Mouse (Mus musculus): ENCODE data around the gene Shmt2.
A peak's percentile ranks its signal among the peaks of the same experiment; 100 is the strongest.

Gene Shmt2

DNA sequence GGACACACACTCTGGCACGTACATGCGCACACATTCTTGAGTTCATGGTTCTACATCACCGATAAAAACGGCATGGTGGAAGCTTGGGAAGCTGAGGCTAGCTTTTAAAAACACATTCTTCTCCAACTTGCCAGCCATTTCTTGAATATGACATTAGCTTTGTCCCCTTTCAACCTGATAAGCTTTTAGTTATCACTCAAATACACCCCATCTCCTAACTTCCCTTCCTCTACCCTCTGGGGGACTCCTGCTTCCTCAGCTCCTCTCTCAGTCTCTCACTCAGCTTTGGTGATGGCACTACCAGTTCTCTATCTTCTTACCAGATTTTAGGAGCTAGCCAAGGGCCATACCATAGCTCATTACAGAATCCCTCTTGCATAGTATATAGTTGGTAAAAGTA lies 47.1 kb downstream of the Shmt2 start:
- no peak for DNase-seq (ENCODE audit: low spot score)

- no peak for DNase-seq (ENCODE audit: low spot score)
These were observed 49.5 kb downstream of the Shmt2 start for GRCm38 (mm10) chr10:127472722-127473121.

DNA sequence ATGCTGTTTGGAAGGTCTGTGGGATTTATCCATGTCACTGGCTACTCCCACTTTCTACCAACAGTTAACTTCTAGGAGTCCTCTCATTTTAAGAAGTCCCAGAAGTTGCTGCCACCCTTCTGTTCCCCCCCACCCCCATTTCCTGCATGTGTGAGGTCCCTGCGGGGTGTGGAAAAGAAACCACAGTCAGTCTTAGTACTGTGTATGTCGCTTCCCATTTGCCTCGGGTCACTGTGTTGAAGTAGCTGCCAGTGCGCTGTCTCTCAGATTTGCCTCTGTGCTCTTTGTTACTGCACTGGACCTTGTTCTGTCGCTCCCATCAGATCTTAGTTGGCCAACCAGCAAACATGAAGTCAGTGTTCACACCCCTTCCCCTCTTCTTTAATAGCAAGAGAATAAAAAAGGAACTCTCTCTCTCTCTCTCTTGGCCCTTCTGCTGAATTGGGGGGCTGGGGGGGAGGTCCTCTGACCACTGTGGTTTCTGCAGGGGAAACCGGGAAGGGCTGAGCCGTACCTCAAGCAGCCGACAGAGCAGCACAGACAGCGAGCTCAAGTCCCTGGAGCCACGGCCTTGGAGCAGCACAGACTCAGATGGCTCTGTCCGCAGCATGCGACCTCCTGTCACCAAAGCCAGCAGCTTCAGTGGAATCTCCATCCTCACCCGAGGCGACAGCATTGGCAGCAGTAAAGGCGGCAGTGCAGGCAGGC lies 50.8 kb downstream of the Shmt2 start:
- DNase-seq (ENCODE audit: low spot score), result peak; percentile 12

Data from embryo, embryonic 10 days (tissue).